Mouse (Mus musculus) gastrocnemius, postnatal 25 days (tissue): ENCODE measurements around the gene Tjap1. TPM values are rescaled to one million over a fixed set of nuclear protein-coding genes. Genes with fewer than 3 reads are reported as not detected.

Experiments used
- DNase-seq: peaks from one replicate; pipeline ENCODE4 v3.0.0; 2022
- microRNA-seq, 2 experiments: library from miRNA; unstranded; fragments of <30 nt; microRNA quantifications; one replicate each; pipeline ENCODE4 v1.2.0; 2021; ENCODE audit warnings: borderline replicate concordance in 2 of 2
- total RNA-seq, 2 experiments: library from RNA; stranded (reverse); gene quantifications; 1 replicate in 1 of 2; 2 replicates in 1 of 2; pipeline ENCODE4 v1.2.3; 2021

The Tjap1 gene
- total RNA-seq, 2 experiments from 2014 or later: 31.7 to 39.1 TPM

- peak; percentile 89 for DNase-seq
These were observed 29.3 kb downstream of the Tjap1 start, which contains the start of gene Lrrc73 for GRCm38 (mm10) chr17:46253452-46254084. Gene Lrrc73, plus strand, starts transcription at chr17:46253531.

GRCm38 (mm10) chr17:46252571-46253451, 30.0 kb downstream of the Tjap1 start:
- DNase-seq: no peak

- no peak for DNase-seq
These were observed 31.7 kb downstream of the Tjap1 start for GRCm38 (mm10) chr17:46251174-46251573.

- DNase-seq: no peak
These were observed 34.7 kb downstream of the Tjap1 start for GRCm38 (mm10) chr17:46248189-46248522.

- peak; percentile 93 for DNase-seq
These were observed 35.2 kb downstream of the Tjap1 start, which contains the start of the genes Polr1c and Yipf3 for GRCm38 (mm10) chr17:46247512-46248188. Gene Polr1c, minus strand, starts transcription at chr17:46248054. Gene Yipf3, plus strand, starts transcription at chr17:46248080.

GRCm38 (mm10) chr17:46244579-46244978, 38.2 kb downstream of the Tjap1 start:
- no peak for DNase-seq

- DNase-seq: no peak
These were observed 39.2 kb downstream of the Tjap1 start for GRCm38 (mm10) chr17:46243624-46244023.

- DNase-seq: no peak
These were observed 39.8 kb downstream of the Tjap1 start for GRCm38 (mm10) chr17:46242993-46243392.

GRCm38 (mm10) chr17:46242274-46242673, 40.6 kb downstream of the Tjap1 start:
- no peak for DNase-seq

GRCm38 (mm10) chr17:46241471-46241870, 41.4 kb downstream of the Tjap1 start:
- DNase-seq: no peak

GRCm38 (mm10) chr17:46239516-46240114, 43.2 kb downstream of the Tjap1 start:
- no peak for DNase-seq

GRCm38 (mm10) chr17:46237480-46237879, 45.3 kb downstream of the Tjap1 start:
- no peak for DNase-seq

- DNase-seq: no peak
These were observed 45.7 kb downstream of the Tjap1 start for GRCm38 (mm10) chr17:46237079-46237478.

- no peak for DNase-seq
These were observed 46.8 kb downstream of the Tjap1 start for GRCm38 (mm10) chr17:46236067-46236466.

- DNase-seq: no peak
These were observed 55.2 kb downstream of the Tjap1 start for GRCm38 (mm10) chr17:46227576-46227975.

GRCm38 (mm10) chr17:46221601-46222000, 61.2 kb downstream of the Tjap1 start:
- no peak for DNase-seq

GRCm38 (mm10) chr17:46210550-46210949, 72.3 kb downstream of the Tjap1 start:
- DNase-seq: no peak

Small RNA genes lying within 50 kb of the gene (microRNA-seq; reads per million reads assigned to microRNA genes)
- 0 to 0.74 reads per million in 2 experiments for gene Mir693

Other genes with a start within 250 kb of the Tjap1 start
- gene Mrps18a, start 172.0 kb downstream of the Tjap1 start, total RNA-seq: 10 to 100 TPM; 74.1 to 79.3 TPM
- under 1 TPM; 0.29 to 0.38 TPM for gene Rsph9, start 138.8 kb downstream of the Tjap1 start, total RNA-seq
- gene Mad2l1bp, start 129.5 kb downstream of the Tjap1 start, total RNA-seq: 10 to 100 TPM; 16.5 to 18.3 TPM
- gene Gtpbp2, start 122.0 kb downstream of the Tjap1 start, total RNA-seq: 10 to 100 TPM; 46.5 to 50.8 TPM
- 10 to 100 TPM; 10.6 to 10.9 TPM for gene Polh, start 80.4 kb downstream of the Tjap1 start, total RNA-seq
- gene Xpo5, start 80.2 kb downstream of the Tjap1 start, total RNA-seq: 1 to 10 TPM; 9.0 to 9.4 TPM
- 10 to 100 TPM; 16.4 to 16.5 TPM for gene Polr1c, start 35.0 kb downstream of the Tjap1 start, total RNA-seq
- gene Yipf3, start 34.9 kb downstream of the Tjap1 start, total RNA-seq: 10 to 100 TPM; 49.4 to 54.7 TPM
- under 1 TPM; 0.33 to 0.35 TPM for gene Lrrc73, start 29.5 kb downstream of the Tjap1 start, total RNA-seq
- under 1 TPM in 1 of 2 experiments, not detected in 1; 0.21 TPM for gene Dlk2, start 14.4 kb upstream of the Tjap1 start, total RNA-seq
- gene Abcc10, start 45.3 kb upstream of the Tjap1 start, total RNA-seq: 1 to 10 TPM; 2.7 to 2.8 TPM
- 10 to 100 TPM; 11.4 to 12.6 TPM for gene Zfp318, start 100.7 kb upstream of the Tjap1 start, total RNA-seq
- under 1 TPM in 1 of 2 experiments, not detected in 1; 0.78 TPM for gene Crip3, start 145.9 kb upstream of the Tjap1 start, total RNA-seq
- not detected for gene Slc22a7, start 155.4 kb upstream of the Tjap1 start, total RNA-seq
- 1 to 10 TPM in 1 of 2 experiments, under 1 TPM in 1; 0.77 to 1.4 TPM for gene Ttbk1, start 204.6 kb upstream of the Tjap1 start, total RNA-seq
- 1 to 10 TPM; 4.5 to 5.4 TPM for gene Dnph1, start 213.7 kb upstream of the Tjap1 start, total RNA-seq